Mouse (Mus musculus) forebrain, embryonic 14.5 days (tissue): ENCODE measurements around the gene Pard3b. TPM values are rescaled to one million over a fixed set of nuclear protein-coding genes. Genes with fewer than 3 reads are reported as not detected.
"Not testable (repeated sequence)": the region's sequence is repeated elsewhere in the genome, so short reads cannot be mapped to it uniquely, and the experiment has no call there.

Experiments used
- ATAC-seq: fragments of 200-750 bp; cut with Nextera tagmentation; 2 replicates; pipeline ENCODE4 v1.8.0; 2017; ENCODE audit warnings: mild to moderate bottlenecking, moderate library complexity
- DNase-seq: peaks from one replicate; pipeline ENCODE4 v3.0.0-alpha.2; 2015; ENCODE audit warnings: low spot score
- H3K27ac ChIP-seq: fragments of 300-500 bp; sonication (generic); 2 replicates; pipeline ENCODE4 v1.5.1; 2014; ENCODE audit warnings: low read depth, mild to moderate bottlenecking, control low read depth, low read length, moderate library complexity
- H3K27me3 ChIP-seq: fragments of 300-500 bp; sonication (generic); replicated peaks from 2 replicates; pipeline ENCODE4 v1.6.1; 2014; ENCODE audit warnings: low read length, control low read depth, mixed read lengths; ENCODE audit not compliant: control insufficient read depth, insufficient read depth
- H3K36me3 ChIP-seq: fragments of 300-500 bp; sonication (generic); 2 replicates; pipeline ENCODE4 v1.6.1; 2014; ENCODE audit warnings: low read length, control low read depth; ENCODE audit not compliant: control insufficient read depth, insufficient read depth
- H3K4me1 ChIP-seq: fragments of 300-500 bp; sonication (generic); 2 replicates; pipeline ENCODE4 v1.6.1; 2014; ENCODE audit warnings: antibody characterized with exemption, low read length, control low read depth; ENCODE audit not compliant: control insufficient read depth, insufficient read depth
- H3K4me2 ChIP-seq: fragments of 300-500 bp; sonication (generic); 2 replicates; pipeline ENCODE4 v1.6.1; 2014; ENCODE audit warnings: mild to moderate bottlenecking, control low read depth, low read length
- H3K4me3 ChIP-seq: fragments of 300-500 bp; sonication (generic); 2 replicates; pipeline ENCODE4 v1.5.1; 2014; ENCODE audit warnings: low read depth, low read length, control low read depth
- H3K9ac ChIP-seq: fragments of 300-500 bp; sonication (generic); 2 replicates; pipeline ENCODE4 v1.6.1; 2014; ENCODE audit warnings: mild to moderate bottlenecking, low read length, control low read depth, moderate library complexity
- H3K9me3 ChIP-seq: fragments of 300-500 bp; sonication (generic); replicated peaks from 2 replicates; pipeline ENCODE4 v1.6.1; 2016; ENCODE audit warnings: low read length, control low read depth, mixed read lengths; ENCODE audit not compliant: control insufficient read depth
- WGBS: fragments of 180-500 bp; shearing (Covaris S2); extraction: QIAGEN DNeasy Blood & Tissue Kit; methylation state at CpG from one replicate; pipeline ENCODE4 v1.1.7; 2014; 5-methylcytosine and 5-hydroxymethylcytosine counted together
- polyA plus RNA-seq: library from polyadenylated mRNA; unstranded; fragments of >200 nt; fragmentation: Nextera tagmentation; extraction: Ambion mirVana; gene quantifications from 2 replicates; pipeline ENCODE4 v1.2.1, GENCODE M21; 2014

The Pard3b gene
- polyA plus RNA-seq, 1 experiment from 2014 or later, result 4.3 TPM

DNA sequence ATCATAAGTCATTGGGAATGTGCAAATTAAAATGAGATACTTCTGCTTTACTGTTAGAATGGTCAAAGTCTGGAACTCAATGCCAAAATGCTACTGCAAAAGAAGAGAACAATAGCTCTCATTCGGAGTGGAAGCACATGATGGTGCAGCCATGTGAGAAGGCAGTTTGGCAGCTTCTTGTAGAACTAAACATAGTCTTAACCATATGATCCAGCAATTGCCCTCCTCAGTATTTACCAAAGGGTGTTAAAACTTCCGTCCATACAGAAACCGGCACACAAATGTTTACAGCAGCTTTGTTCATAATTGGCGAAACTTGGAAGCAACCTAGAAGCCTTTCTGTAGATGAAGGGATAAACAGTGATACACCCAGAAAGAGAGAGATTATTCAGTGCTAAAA lies 943.9 kb downstream of the Pard3b start:
- Histone ChIP-seq H3K27me3 (no peaks in the 10 kb centered on the region), H3K9me3 (no peaks in the 10 kb centered on the region), H3K4me3 (no peak overlapping the region), H3K9ac (no peak overlapping the region), H3K36me3 (no peaks in the 10 kb centered on the region), H3K27ac (no peak overlapping the region), H3K4me2 (no peak overlapping the region), H3K4me1 (no peaks in the 10 kb centered on the region)
- DNase-seq (no peak), ATAC-seq (no peak)
- 56% methylated on average over 4 of the region's 4 CpGs for WGBS

DNA sequence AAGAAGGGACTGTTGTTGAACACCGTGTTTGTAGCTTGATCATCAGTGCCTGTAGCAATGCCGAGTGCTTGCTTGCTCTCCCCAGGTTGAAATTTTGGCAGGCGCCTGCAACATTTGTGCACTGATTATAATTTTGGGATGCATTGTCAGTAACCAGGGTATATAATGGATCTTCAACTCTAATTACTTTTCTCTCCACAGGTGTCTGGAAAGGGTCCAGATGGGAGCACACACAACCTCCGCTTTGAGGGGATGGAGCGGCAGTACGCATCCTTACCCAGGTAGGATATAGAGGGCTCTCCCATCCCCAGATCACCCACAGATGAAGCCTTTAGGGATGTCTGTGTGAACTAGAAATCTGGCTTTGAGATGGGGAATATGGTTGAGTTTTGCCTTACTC lies 948.9 kb downstream of the Pard3b start:
- DNase-seq (no peak), ATAC-seq (no peak)
- Histone ChIP-seq H3K4me1 (peaks cover 3% of the 10 kb centered on the region; the same call in 1 of the 2 replicates), H3K36me3 (no peaks in the 10 kb centered on the region), H3K27ac (no peak overlapping the region), H3K4me3 (no peak overlapping the region), H3K9ac (no peak overlapping the region), H3K9me3 (no peaks in the 10 kb centered on the region), H3K4me2 (no peak overlapping the region), H3K27me3 (no peaks in the 10 kb centered on the region)
- WGBS, result 71% methylated on average over 6 of the region's 6 CpGs

DNA sequence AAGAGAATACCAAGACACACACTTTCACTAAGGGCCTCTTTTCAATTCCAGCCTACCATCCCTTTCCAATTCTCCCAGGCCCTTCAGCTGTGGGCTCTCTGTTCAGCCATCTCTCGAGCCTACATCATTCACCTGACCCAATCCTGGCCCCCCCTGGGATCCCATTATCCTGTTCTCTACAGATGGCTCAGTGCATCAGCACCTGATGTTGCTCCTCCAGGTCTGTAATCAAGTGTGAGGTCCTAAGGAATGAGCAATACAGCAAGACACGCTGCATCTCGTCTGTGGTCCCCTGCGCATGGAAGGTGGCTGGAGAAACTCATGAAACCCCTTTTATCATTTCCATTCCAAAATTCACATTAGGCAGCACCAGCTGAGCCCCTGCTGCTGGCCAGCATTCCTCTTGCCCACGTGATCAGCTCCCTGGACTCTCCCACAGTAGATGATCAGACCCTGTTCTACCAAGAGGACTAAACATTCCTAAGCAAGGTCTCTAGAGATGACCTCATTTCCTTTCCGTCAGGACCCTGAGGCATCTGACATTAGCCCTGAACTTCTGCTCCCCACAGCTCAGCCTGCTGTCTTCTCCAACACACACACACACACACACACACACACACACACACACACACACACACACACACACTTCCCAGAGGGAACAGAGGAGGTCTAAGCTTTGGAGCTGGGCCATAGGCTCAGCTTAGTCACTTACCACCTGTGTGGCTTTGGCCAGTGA lies 952.8 kb downstream of the Pard3b start:
- Histone ChIP-seq H3K27me3 (no peaks in the 10 kb centered on the region), H3K9ac (no peak overlapping the region), H3K4me3 (no peak overlapping the region), H3K9me3 (no peaks in the 10 kb centered on the region), H3K4me1 (peaks cover 3% of the 10 kb centered on the region; the same call in 1 of the 2 replicates), H3K27ac (no peak overlapping the region), H3K4me2 (no peak overlapping the region), H3K36me3 (no peaks in the 10 kb centered on the region)
- DNase-seq (no peak), ATAC-seq (no peak)
- WGBS, result 61% methylated on average over 6 of the region's 6 CpGs

DNA sequence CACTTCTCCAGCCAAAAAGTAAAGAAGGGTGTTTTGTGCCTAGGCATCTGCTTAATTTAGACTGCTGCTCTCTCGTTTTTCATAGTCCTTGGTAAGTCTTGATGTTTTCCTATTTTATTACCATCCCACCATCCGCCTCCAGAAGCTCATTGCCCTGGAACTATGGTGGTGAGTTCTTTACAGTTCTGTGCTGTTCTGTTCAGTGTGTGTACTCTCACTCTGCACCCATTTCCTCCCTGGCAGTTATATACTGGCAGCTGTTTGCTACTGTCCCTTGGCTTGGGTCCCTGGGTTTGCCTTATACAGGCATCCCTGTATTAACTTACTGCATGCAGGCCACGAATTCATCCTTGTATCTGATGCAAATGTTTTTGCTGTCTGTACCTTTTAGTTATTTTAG lies 956.8 kb downstream of the Pard3b start:
- no peak overlapping the region for H3K4me3 ChIP-seq
- ATAC-seq, result no peak
- DNase-seq, result no peak
- peaks cover 3% of the 10 kb centered on the region; the same call in 1 of the 2 replicates for H3K4me1 ChIP-seq
- WGBS, result 73% methylated on average over 3 of the region's 3 CpGs
- H3K4me2 ChIP-seq, result no peak overlapping the region
- no peaks in the 10 kb centered on the region for H3K27me3 ChIP-seq
- H3K27ac ChIP-seq, result no peak overlapping the region
- H3K9ac ChIP-seq, result no peak overlapping the region
- no peaks in the 10 kb centered on the region for H3K9me3 ChIP-seq
- no peaks in the 10 kb centered on the region for H3K36me3 ChIP-seq

DNA sequence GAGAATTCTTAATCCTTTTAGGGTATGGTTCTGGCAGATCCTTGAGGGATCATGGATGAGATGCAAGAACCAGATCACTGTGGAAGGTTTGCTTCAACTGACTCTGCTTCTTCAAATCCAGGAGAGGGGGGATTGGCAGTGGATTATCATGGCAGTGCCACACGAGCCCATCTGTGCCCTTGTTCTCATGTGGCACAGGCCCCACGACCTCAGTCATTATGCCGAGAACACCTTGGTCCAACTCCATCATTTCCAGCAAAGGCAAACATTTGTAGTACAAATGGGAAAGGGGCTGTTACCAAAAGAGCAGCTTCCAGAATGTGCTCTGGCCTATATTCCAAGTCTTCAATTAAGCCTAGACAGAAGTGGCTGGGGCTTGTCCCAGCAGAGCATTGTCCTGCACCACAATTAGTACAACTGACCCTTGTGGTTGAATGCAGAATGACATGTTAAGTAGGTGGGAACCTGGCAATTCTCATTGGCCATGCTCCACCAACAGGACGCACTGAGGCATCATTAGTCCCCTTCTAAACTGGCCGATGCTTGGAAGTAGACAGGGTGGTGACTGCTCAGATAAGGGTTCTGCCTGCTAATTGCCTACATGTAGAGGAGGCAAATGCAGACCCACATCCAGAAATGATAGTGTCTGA lies 959.3 kb downstream of the Pard3b start:
- Histone ChIP-seq H3K27me3 (no peaks in the 10 kb centered on the region), H3K4me2 (no peak overlapping the region), H3K9ac (no peak overlapping the region), H3K9me3 (no peaks in the 10 kb centered on the region), H3K4me1 (no peaks in the 10 kb centered on the region), H3K27ac (no peak overlapping the region), H3K4me3 (no peak overlapping the region), H3K36me3 (no peaks in the 10 kb centered on the region)
- WGBS, result 74% methylated on average over 5 of the region's 5 CpGs
- ATAC-seq, result no peak
- DNase-seq, result peak; percentile 46

DNA sequence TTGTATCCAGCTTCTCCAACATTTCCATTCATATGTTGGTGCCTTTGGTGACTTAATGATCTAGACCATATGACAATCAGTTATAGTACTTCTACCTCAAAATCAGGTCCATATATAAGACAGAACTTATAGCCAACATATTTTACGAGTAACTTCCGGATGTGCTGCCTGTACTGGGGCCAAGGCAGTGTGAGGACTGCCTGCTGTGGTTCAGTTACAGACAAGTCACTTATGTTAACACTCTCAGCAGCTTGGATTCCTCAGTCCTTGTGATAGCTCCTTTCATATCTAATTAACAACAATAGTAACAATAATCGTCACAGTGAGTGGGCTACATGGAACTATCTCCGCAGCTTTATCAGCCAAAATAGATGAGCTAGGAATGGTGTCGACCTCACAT lies 959.9 kb downstream of the Pard3b start:
- Histone ChIP-seq H3K4me1 (no peaks in the 10 kb centered on the region), H3K36me3 (no peaks in the 10 kb centered on the region), H3K9me3 (no peaks in the 10 kb centered on the region), H3K27ac (no peak overlapping the region), H3K27me3 (no peaks in the 10 kb centered on the region), H3K4me2 (no peak overlapping the region), H3K4me3 (no peak overlapping the region), H3K9ac (no peak overlapping the region)
- no peak for DNase-seq
- WGBS, result 94% methylated on average over 5 of the region's 5 CpGs
- ATAC-seq, result no peak

DNA sequence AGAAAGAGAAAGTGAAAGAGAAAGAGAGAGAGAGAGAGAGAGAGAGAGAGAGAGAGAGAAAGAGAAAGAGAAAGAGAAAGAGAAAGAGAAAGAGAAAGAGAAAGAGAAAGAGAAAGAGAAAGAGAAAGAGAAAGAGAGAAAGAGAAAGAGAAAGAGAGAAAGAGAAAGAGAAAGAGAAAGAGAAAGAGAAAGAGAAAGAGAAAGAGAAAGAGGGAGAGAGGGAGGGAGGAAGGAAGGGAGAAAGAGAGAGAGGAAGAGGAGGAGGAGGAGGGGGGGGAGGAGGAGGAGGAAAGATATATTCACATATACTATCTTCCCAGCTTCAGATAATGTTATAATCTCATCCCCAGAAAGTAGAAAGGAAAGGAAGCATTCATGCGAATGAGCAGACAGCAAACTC lies 966.0 kb downstream of the Pard3b start:
- not testable (repeated sequence) for ATAC-seq, H3K27me3 ChIP-seq, H3K9ac ChIP-seq, H3K4me3 ChIP-seq, H3K27ac ChIP-seq, H3K4me1 ChIP-seq, H3K9me3 ChIP-seq, H3K36me3 ChIP-seq, DNase-seq, H3K4me2 ChIP-seq
- 98% methylated on average over 1 of the region's 1 CpGs for WGBS

DNA sequence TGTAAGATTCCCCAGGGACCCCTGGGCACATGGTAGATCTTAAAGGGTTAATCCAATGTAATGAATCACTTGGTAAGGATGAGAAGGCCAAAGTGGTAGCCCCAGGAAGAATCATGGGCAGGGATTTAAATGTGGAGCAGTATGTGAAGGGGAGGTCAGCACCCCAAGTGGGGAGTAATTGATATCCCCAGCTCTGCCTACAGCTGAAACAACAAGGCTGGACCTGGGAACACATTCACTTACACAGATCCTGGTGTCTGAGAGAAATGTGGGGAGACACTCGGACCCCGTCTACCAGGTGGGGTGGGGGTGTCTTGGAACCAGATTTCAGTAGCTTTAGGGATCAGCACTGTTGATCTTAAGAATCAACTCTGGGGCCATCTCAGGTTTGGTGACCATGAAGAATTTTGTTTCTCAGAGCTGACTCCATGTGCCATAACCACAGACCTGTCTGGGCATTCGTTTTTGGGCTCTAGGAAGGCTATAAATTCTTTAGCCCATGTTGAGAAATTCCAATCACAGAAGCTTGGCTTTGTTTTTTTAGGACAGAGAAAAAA lies 979.6 kb downstream of the Pard3b start:
- DNase-seq (no peak), ATAC-seq (no peak)
- Histone ChIP-seq H3K9me3 (no peaks in the 10 kb centered on the region), H3K9ac (no peak overlapping the region), H3K36me3 (no peaks in the 10 kb centered on the region), H3K27ac (no peak overlapping the region), H3K27me3 (no peaks in the 10 kb centered on the region), H3K4me3 (no peak overlapping the region), H3K4me2 (no peak overlapping the region), H3K4me1 (no peaks in the 10 kb centered on the region)
- WGBS, result 82% methylated on average over 3 of the region's 3 CpGs

DNA sequence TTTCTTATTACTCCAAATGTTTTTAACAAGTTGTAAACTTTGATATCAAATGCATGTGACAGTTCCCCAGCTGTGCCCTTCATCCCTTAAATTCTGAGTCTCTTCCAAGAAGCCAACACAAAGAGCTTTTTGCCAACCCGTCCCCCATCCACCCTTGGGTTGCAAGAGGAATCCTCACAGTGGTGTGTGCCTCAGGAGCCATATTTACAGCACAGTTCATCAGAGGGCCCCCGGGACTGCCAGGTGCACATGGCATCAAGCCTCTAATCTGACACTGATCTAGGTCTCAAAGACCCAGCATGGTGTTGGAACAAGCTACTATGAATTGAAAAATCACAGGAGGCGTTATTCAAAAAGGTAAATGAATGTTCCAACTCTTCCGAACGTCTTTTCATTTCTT lies 980.8 kb downstream of the Pard3b start:
- Histone ChIP-seq H3K4me1 (no peaks in the 10 kb centered on the region), H3K27ac (no peak overlapping the region), H3K4me3 (no peak overlapping the region), H3K9ac (no peak overlapping the region), H3K4me2 (no peak overlapping the region), H3K36me3 (no peaks in the 10 kb centered on the region), H3K9me3 (no peaks in the 10 kb centered on the region), H3K27me3 (no peaks in the 10 kb centered on the region)
- ATAC-seq (no peak), DNase-seq (no peak)
- WGBS, result 91% methylated on average over 5 of the region's 5 CpGs
